Mouse (Mus musculus): ENCODE data around the gene Ahnak.

DNA sequence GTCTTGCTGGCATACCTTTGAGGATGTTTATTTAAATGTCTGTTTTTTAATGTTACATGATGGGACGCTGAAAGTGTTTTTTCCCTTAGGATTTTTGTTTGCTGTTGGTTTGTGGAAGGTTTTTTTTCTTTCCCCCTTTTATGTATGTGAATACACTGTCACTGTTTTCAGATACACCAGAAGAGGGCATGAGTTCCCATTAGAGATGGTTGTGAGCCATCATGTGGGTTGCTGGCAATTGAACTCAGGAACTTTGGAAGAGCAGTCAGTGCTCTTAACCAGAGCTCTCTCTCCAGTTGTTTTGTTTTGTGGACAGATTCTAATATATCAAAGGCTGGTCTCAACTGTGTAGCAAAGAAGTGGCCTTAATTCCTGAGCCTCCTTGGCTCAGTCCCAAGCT, 14.4 kb upstream of the Ahnak start:
- TF ChIP-seq GABPA (IDR thresholded peaks at IDR 0.05; ENCODE audit: low read depth, low read length) (no peak), MAX (IDR thresholded peaks at IDR 0.05; ENCODE audit: low read length) (no peak), EP300 (IDR thresholded peaks at IDR 0.05; ENCODE audit: low read depth in 1 of 2, low read length in 2 of 2) (no peak), ZKSCAN1 (IDR thresholded peaks at IDR 0.05; ENCODE audit: low read depth, low read length) (no peak), POLR2A (IDR thresholded peaks at IDR 0.05; ENCODE audit: control insufficient read depth in 1 of 2, insufficient read depth in 1 of 2, low read depth in 1 of 2, low read length in 2 of 2, poor library complexity in 1 of 2) (no peak; a peak in 2 of 4 replicates), ZNF384 (IDR thresholded peaks at IDR 0.05; ENCODE audit: low read depth, low read length) (peak; percentile 20; the same call in 1 of the 2 replicates), CTCF (IDR thresholded peaks at IDR 0.05 in 2 of 3, conservative IDR thresholded peaks at IDR 0.05 in 1 of 3; ENCODE audit: control insufficient read depth in 1 of 3, insufficient read depth in 1 of 3, low read depth in 2 of 3, low read length in 3 of 3, poor library complexity in 1 of 3, severe bottlenecking in 1 of 3) (peak in 1 of 3 experiments; percentile 28; a peak in 2 of 6 replicates), CHD2 (IDR thresholded peaks at IDR 0.05; ENCODE audit: low read length) (no peak), MXI1 (IDR thresholded peaks at IDR 0.05; ENCODE audit: low read depth, low read length) (no peak), MYC (IDR thresholded peaks at IDR 0.05; ENCODE audit: low read depth, low read length) (no peak), E2F4 (IDR thresholded peaks at IDR 0.05; ENCODE audit: borderline replicate concordance, low read depth, low read length) (no peak), NRF1 (IDR thresholded peaks at IDR 0.05; ENCODE audit: insufficient read depth, low read depth, low read length, poor library complexity, severe bottlenecking) (no peak)

All from MEL (cell line).